Mouse (Mus musculus): Measurements from ENCODE around the gene Gpc3. TPM values are rescaled to one million over a fixed set of nuclear protein-coding genes. Genes with fewer than 3 reads are reported as not detected.

The Gpc3 gene
- total RNA-seq, 1 experiment = 61.9 TPM

GRCm38 (mm10) chrX:52254526-52254925 is 359.2 kb downstream of the Gpc3 start:
- no peak overlapping the region for H3K27ac ChIP-seq (ENCODE audit: insufficient read depth, low read depth, low read length, poor library complexity, severe bottlenecking)
- H3K9ac ChIP-seq (ENCODE audit: insufficient read depth, low read depth, low read length, poor library complexity, severe bottlenecking) = no peak overlapping the region
- in situ Hi-C loops (cut with MboI; ENCODE audit: low sequenced_read_pairs in 2 of 2, unreplicated experiment in 2 of 2) = no loop called here
- no peaks in the 10 kb centered on the region for H3K36me3 ChIP-seq (ENCODE audit: control insufficient read depth, insufficient read depth, low read length, poor library complexity, severe bottlenecking)
- no peak overlapping the region for H3K4me3 ChIP-seq (ENCODE audit: insufficient read depth in 1 of 2, low read depth in 1 of 2, low read length in 2 of 2, poor library complexity in 1 of 2, severe bottlenecking in 1 of 2)
- no peaks in the 10 kb centered on the region for H3K4me1 ChIP-seq (ENCODE audit: control insufficient read depth in 2 of 2, insufficient read depth in 2 of 2, low read length in 2 of 2, poor library complexity in 1 of 2)
- TF ChIP-seq MAFK (IDR thresholded peaks at IDR 0.05; ENCODE audit: insufficient read depth, low read depth, low read length) (no peak), HCFC1 (IDR thresholded peaks at IDR 0.05; ENCODE audit: borderline replicate concordance, insufficient read depth, low read length) (no peak), ZNF384 (IDR thresholded peaks at IDR 0.05; ENCODE audit: low read depth, low read length) (no peak), ZC3H11A (IDR thresholded peaks at IDR 0.05; ENCODE audit: borderline replicate concordance, low read depth, low read length) (no peak), CHD2 (IDR thresholded peaks at IDR 0.05; ENCODE audit: low read depth, low read length) (no peak)
- H3K9me3 ChIP-seq (ENCODE audit: control insufficient read depth, insufficient read depth, low read depth, low read length) = no peaks in the 10 kb centered on the region
- no peak for DNase-seq (ENCODE audit: low read depth, low spot score)

- no peak overlapping the region for H3K4me3 ChIP-seq (ENCODE audit: insufficient read depth in 1 of 2, low read depth in 1 of 2, low read length in 2 of 2, poor library complexity in 1 of 2, severe bottlenecking in 1 of 2)
- H3K9ac ChIP-seq (ENCODE audit: insufficient read depth, low read depth, low read length, poor library complexity, severe bottlenecking) = no peak overlapping the region
- no peaks in the 10 kb centered on the region for H3K36me3 ChIP-seq (ENCODE audit: control insufficient read depth, insufficient read depth, low read length, poor library complexity, severe bottlenecking)
- in situ Hi-C loops (cut with MboI; ENCODE audit: low sequenced_read_pairs in 2 of 2, unreplicated experiment in 2 of 2) = no loop called here
- H3K27ac ChIP-seq (ENCODE audit: insufficient read depth, low read depth, low read length, poor library complexity, severe bottlenecking) = no peak overlapping the region
- H3K9me3 ChIP-seq (ENCODE audit: control insufficient read depth, insufficient read depth, low read depth, low read length) = no peaks in the 10 kb centered on the region
- DNase-seq (ENCODE audit: low read depth, low spot score) = no peak
- no peaks in the 10 kb centered on the region for H3K4me1 ChIP-seq (ENCODE audit: control insufficient read depth in 2 of 2, insufficient read depth in 2 of 2, low read length in 2 of 2, poor library complexity in 1 of 2)
- TF ChIP-seq ZNF384 (IDR thresholded peaks at IDR 0.05; ENCODE audit: low read depth, low read length) = no peak
- TF ChIP-seq HCFC1 (IDR thresholded peaks at IDR 0.05; ENCODE audit: borderline replicate concordance, insufficient read depth, low read length) = no peak
- TF ChIP-seq MAFK (IDR thresholded peaks at IDR 0.05; ENCODE audit: insufficient read depth, low read depth, low read length) = no peak
- TF ChIP-seq CHD2 (IDR thresholded peaks at IDR 0.05; ENCODE audit: low read depth, low read length) = no peak
- no peak for TF ChIP-seq ZC3H11A (IDR thresholded peaks at IDR 0.05; ENCODE audit: borderline replicate concordance, low read depth, low read length)
These were observed 368.0 kb downstream of the Gpc3 start for GRCm38 (mm10) chrX:52245694-52246297.

- Histone ChIP-seq H3K36me3 (ENCODE audit: control insufficient read depth, insufficient read depth, low read length, poor library complexity, severe bottlenecking) (no peaks in the 10 kb centered on the region), H3K27ac (ENCODE audit: insufficient read depth, low read depth, low read length, poor library complexity, severe bottlenecking) (no peak overlapping the region), H3K4me1 (ENCODE audit: control insufficient read depth in 2 of 2, insufficient read depth in 2 of 2, low read length in 2 of 2, poor library complexity in 1 of 2) (no peaks in the 10 kb centered on the region), H3K9ac (ENCODE audit: insufficient read depth, low read depth, low read length, poor library complexity, severe bottlenecking) (no peak overlapping the region), H3K9me3 (ENCODE audit: control insufficient read depth, insufficient read depth, low read depth, low read length) (no peaks in the 10 kb centered on the region), H3K4me3 (ENCODE audit: insufficient read depth in 1 of 2, low read depth in 1 of 2, low read length in 2 of 2, poor library complexity in 1 of 2, severe bottlenecking in 1 of 2) (no peak overlapping the region)
- TF ChIP-seq CHD2 (IDR thresholded peaks at IDR 0.05; ENCODE audit: low read depth, low read length) (no peak), HCFC1 (IDR thresholded peaks at IDR 0.05; ENCODE audit: borderline replicate concordance, insufficient read depth, low read length) (no peak), MAFK (IDR thresholded peaks at IDR 0.05; ENCODE audit: insufficient read depth, low read depth, low read length) (no peak), ZC3H11A (IDR thresholded peaks at IDR 0.05; ENCODE audit: borderline replicate concordance, low read depth, low read length) (no peak), ZNF384 (IDR thresholded peaks at IDR 0.05; ENCODE audit: low read depth, low read length) (no peak)
- in situ Hi-C loops (cut with MboI; ENCODE audit: low sequenced_read_pairs in 2 of 2, unreplicated experiment in 2 of 2) = no loop called here
- DNase-seq (ENCODE audit: low read depth, low spot score) = no peak
These were observed 376.3 kb downstream of the Gpc3 start for GRCm38 (mm10) chrX:52237470-52237869.

- Histone ChIP-seq H3K36me3 (ENCODE audit: control insufficient read depth, insufficient read depth, low read length, poor library complexity, severe bottlenecking) (no peaks in the 10 kb centered on the region), H3K4me1 (ENCODE audit: control insufficient read depth in 2 of 2, insufficient read depth in 2 of 2, low read length in 2 of 2, poor library complexity in 1 of 2) (no peaks in the 10 kb centered on the region), H3K9me3 (ENCODE audit: control insufficient read depth, insufficient read depth, low read depth, low read length) (no peaks in the 10 kb centered on the region), H3K27ac (ENCODE audit: insufficient read depth, low read depth, low read length, poor library complexity, severe bottlenecking) (no peak overlapping the region), H3K9ac (ENCODE audit: insufficient read depth, low read depth, low read length, poor library complexity, severe bottlenecking) (no peak overlapping the region), H3K4me3 (ENCODE audit: insufficient read depth in 1 of 2, low read depth in 1 of 2, low read length in 2 of 2, poor library complexity in 1 of 2, severe bottlenecking in 1 of 2) (no peak overlapping the region)
- TF ChIP-seq HCFC1 (IDR thresholded peaks at IDR 0.05; ENCODE audit: borderline replicate concordance, insufficient read depth, low read length) (no peak), MAFK (IDR thresholded peaks at IDR 0.05; ENCODE audit: insufficient read depth, low read depth, low read length) (no peak), ZC3H11A (IDR thresholded peaks at IDR 0.05; ENCODE audit: borderline replicate concordance, low read depth, low read length) (no peak), ZNF384 (IDR thresholded peaks at IDR 0.05; ENCODE audit: low read depth, low read length) (no peak), CHD2 (IDR thresholded peaks at IDR 0.05; ENCODE audit: low read depth, low read length) (no peak)
- DNase-seq (ENCODE audit: low read depth, low spot score) = no peak
- in situ Hi-C loops (cut with MboI; ENCODE audit: low sequenced_read_pairs in 2 of 2, unreplicated experiment in 2 of 2) = no loop called here
These were observed 381.8 kb downstream of the Gpc3 start for GRCm38 (mm10) chrX:52231984-52232383.
